Mouse (Mus musculus) stomach, postnatal 0 days (tissue): ENCODE data around the gene Vpreb2.

Experiments
- CTCF ChIP-seq: IDR thresholded peaks from 2 replicates; pipeline ENCODE4 v1.5.1; 2016; ENCODE audit warnings: antibody characterized with exemption, low read depth, mild to moderate bottlenecking, moderate library complexity
- EP300 ChIP-seq: optimal IDR thresholded peaks from 2 replicates; pipeline ENCODE3; 2016; ENCODE audit warnings: antibody characterized with exemption

GRCm38 (mm10) chr16:17938821-17939220 is 41.4 kb upstream of the Vpreb2 start:
- peak; percentile 85 for TF ChIP-seq CTCF
- TF ChIP-seq EP300: no peak
